Mouse (Mus musculus): ENCODE data around the gene Efemp2. TPM values are rescaled to one million over a fixed set of nuclear protein-coding genes. Genes with fewer than 3 reads are reported as not detected.

The Efemp2 gene
- total and polyA plus RNA-seq, 3 experiments = 10.4 to 17.7 TPM; not detected in 1

DNA sequence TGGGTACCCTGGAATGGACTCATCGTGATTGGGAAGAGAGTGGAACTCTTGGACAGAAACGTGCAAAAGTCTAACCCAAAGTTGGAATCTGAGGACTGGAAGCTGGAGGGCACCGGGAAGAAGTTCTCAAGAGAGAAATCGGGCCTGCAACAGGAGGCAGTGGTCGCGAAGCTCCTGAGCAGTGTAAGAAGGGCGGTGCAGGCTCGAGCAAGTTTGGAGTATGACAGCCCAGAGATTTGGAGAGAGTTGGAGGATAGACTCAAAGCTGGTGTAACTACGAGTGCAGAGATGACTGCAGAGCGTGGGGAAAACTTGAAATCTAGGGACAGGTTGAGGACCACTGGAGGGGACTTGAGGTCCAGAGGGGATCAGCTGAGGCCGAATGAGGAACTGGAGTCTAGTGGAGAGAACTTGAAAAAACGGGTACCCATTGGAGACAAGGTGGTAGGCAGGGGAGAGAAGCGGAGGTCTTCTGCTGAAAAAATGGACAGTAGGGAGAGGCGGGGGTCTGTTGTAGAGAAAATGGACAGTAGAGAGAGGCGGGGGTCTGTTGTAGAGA lies 37.4 kb downstream of the Efemp2 start (continued):
- no peak for TF ChIP-seq RCOR1 (IDR thresholded peaks at IDR 0.05; ENCODE audit: low read depth, low read length)
- TF ChIP-seq MAZ (IDR thresholded peaks at IDR 0.05; ENCODE audit: low read depth, low read length) = no peak; the same call in 1 of the 2 replicates
- TF ChIP-seq RAD21 (IDR thresholded peaks at IDR 0.05; ENCODE audit: low read depth, low read length) = no peak
- no peak for TF ChIP-seq HCFC1 (IDR thresholded peaks at IDR 0.05; ENCODE audit: low read depth, low read length)
- no peak for TF ChIP-seq ZC3H11A (IDR thresholded peaks at IDR 0.05; ENCODE audit: low read depth, low read length)
- no peak for TF ChIP-seq ELF1 (IDR thresholded peaks at IDR 0.05; ENCODE audit: low read depth, low read length)
- TF ChIP-seq GABPA (IDR thresholded peaks at IDR 0.05; ENCODE audit: low read depth, low read length) = no peak
- TF ChIP-seq USF1 (IDR thresholded peaks at IDR 0.05; ENCODE audit: low read depth, low read length) = no peak
- no peak for TF ChIP-seq MYB (IDR thresholded peaks at IDR 0.05; ENCODE audit: low read depth, low read length)
- TF ChIP-seq BHLHE40 (IDR thresholded peaks at IDR 0.05; ENCODE audit: borderline replicate concordance, low read depth, low read length) = no peak
- no peak for TF ChIP-seq MYC (IDR thresholded peaks at IDR 0.05; ENCODE audit: low read depth, low read length)
- no peak for TF ChIP-seq TBP (IDR thresholded peaks at IDR 0.05; ENCODE audit: low read depth, low read length)
- no peak for TF ChIP-seq ZNF384 (IDR thresholded peaks at IDR 0.05; ENCODE audit: low read depth, low read length)
- no peak for TF ChIP-seq ETS1 (IDR thresholded peaks at IDR 0.05; ENCODE audit: low read depth, low read length)
- TF ChIP-seq NRF1 (IDR thresholded peaks at IDR 0.05; ENCODE audit: insufficient read depth, low read depth, low read length, poor library complexity, severe bottlenecking) = no peak
- no peak for TF ChIP-seq UBTF (IDR thresholded peaks at IDR 0.05; ENCODE audit: borderline replicate concordance, insufficient read depth, low read depth, low read length)
- TF ChIP-seq MAX (IDR thresholded peaks at IDR 0.05; ENCODE audit: low read length) = no peak
- no peak for TF ChIP-seq CTCF (IDR thresholded peaks at IDR 0.05 in 2 of 3, conservative IDR thresholded peaks at IDR 0.05 in 1 of 3; ENCODE audit: control insufficient read depth in 1 of 3, insufficient read depth in 1 of 3, low read depth in 2 of 3, low read length in 3 of 3, poor library complexity in 1 of 3, severe bottlenecking in 1 of 3)
- TF ChIP-seq E2F4 (IDR thresholded peaks at IDR 0.05; ENCODE audit: borderline replicate concordance, low read depth, low read length) = no peak; the same call in 1 of the 2 replicates

DNA sequence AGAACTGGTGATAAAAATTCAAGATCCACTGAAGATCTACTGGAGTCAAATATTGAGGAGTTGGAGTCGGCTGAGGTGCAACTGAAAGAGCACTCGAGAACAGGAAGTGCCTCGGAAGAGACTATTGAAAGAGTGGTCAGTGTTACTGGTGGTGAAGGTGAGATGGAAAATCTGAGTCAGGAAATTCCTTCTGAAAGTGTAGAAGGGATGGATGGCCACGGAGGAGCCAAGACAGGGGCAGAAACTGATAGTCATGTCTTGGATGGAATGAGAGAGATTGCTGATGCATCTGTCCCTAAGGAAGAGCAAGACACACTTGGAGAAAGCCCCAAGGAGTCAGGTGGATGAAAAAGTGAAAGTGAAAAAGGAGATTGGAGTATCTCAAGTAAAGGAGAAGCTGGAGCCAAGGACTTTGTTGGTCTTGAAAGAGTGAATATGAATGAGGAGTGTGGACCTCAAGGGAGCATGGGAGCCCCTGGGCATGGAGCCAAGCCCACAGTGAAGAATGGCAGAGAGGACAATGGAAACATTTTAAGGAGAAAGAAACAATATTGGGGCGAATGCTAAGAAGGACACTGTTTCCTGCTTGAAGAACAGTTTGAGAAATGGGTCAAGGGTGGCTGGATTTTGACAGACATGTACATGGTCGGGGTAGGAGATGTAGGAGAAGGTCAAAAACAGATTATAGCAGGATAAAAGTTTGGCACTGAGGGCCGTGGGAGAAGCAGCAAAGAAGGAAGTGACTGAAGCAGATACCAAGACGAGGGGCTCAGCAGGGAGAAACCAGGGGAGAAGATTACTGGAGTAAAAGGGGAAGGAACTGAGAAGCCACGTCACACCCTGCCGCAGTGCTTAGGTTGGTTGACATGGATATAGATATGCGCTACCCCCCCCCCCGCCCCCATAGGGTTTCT lies 38.6 kb downstream of the Efemp2 start:
- Histone ChIP-seq H3K4me3 (ENCODE audit: control insufficient read depth in 1 of 2, insufficient read depth in 1 of 2, low read depth in 2 of 2, low read length in 2 of 2) (peak overlapping the region; percentile 77 to 88), H3K27ac (ENCODE audit: control insufficient read depth, low read depth, low read length) (peak overlapping the region; percentile 98), H3K79me2 (ENCODE audit: control insufficient read depth, insufficient read depth, low read length, poor library complexity) (peaks cover 14% of the 10 kb centered on the region), H3K27me3 (ENCODE audit: control insufficient read depth in 1 of 2, insufficient read depth in 2 of 2, low read length in 2 of 2) (no peaks in the 10 kb centered on the region), H3K9me3 (replicated peaks; ENCODE audit: insufficient read depth, low read length) (no peaks in the 10 kb centered on the region), H3K36me3 (ENCODE audit: control insufficient read depth in 1 of 2, insufficient read depth in 2 of 2, low read length in 2 of 2) (peaks cover 0 to 8% of the 10 kb centered on the region in 2 experiments; a peak in 2 of 4 replicates), H3K4me1 (ENCODE audit: control insufficient read depth in 1 of 2, insufficient read depth in 2 of 2, low read length in 2 of 2) (peaks cover 2 to 8% of the 10 kb centered on the region in 2 experiments; a peak in 3 of 4 replicates), H3K9ac (ENCODE audit: control insufficient read depth, low read depth, low read length, poor library complexity, severe bottlenecking) (peak overlapping the region; percentile 89)
- DNase-seq (ENCODE audit: low read depth, low spot score) = peak; percentile 96
- TF ChIP-seq POLR2AphosphoS2 (IDR thresholded peaks at IDR 0.05; ENCODE audit: low read length) (0 out of 2 replicates have a peak, but pooled peaks have one; percentile 49), GATA1 (IDR thresholded peaks at IDR 0.05; ENCODE audit: low read depth, low read length) (peak; percentile 70), ZKSCAN1 (IDR thresholded peaks at IDR 0.05; ENCODE audit: low read depth, low read length) (no peak), TBP (IDR thresholded peaks at IDR 0.05; ENCODE audit: low read depth, low read length) (no peak; the same call in 1 of the 2 replicates), CTCF (IDR thresholded peaks at IDR 0.05 in 2 of 3, conservative IDR thresholded peaks at IDR 0.05 in 1 of 3; ENCODE audit: control insufficient read depth in 1 of 3, insufficient read depth in 1 of 3, low read depth in 2 of 3, low read length in 3 of 3, poor library complexity in 1 of 3, severe bottlenecking in 1 of 3) (no peak), POLR2A (IDR thresholded peaks at IDR 0.05; ENCODE audit: control insufficient read depth in 1 of 2, insufficient read depth in 1 of 2, low read depth in 1 of 2, low read length in 2 of 2, poor library complexity in 1 of 2) (peak in 1 of 2 experiments; percentile 53; a peak in 2 of 4 replicates), UBTF (IDR thresholded peaks at IDR 0.05; ENCODE audit: borderline replicate concordance, insufficient read depth, low read depth, low read length) (no peak), SIN3A (IDR thresholded peaks at IDR 0.05; ENCODE audit: low read length) (peak; percentile 78), TAL1 (IDR thresholded peaks at IDR 0.05; ENCODE audit: low read length) (peak; percentile 7; the same call in 1 of the 2 replicates), E2F4 (IDR thresholded peaks at IDR 0.05; ENCODE audit: borderline replicate concordance, low read depth, low read length) (no peak), ZMIZ1 (IDR thresholded peaks at IDR 0.05; ENCODE audit: low read depth, low read length) (0 out of 2 replicates have a peak, but pooled peaks have one; percentile 55), ELF1 (IDR thresholded peaks at IDR 0.05; ENCODE audit: low read depth, low read length) (peak; percentile 50; the same call in 1 of the 2 replicates), BHLHE40 (IDR thresholded peaks at IDR 0.05; ENCODE audit: borderline replicate concordance, low read depth, low read length) (no peak), EP300 (IDR thresholded peaks at IDR 0.05; ENCODE audit: low read depth in 1 of 2, low read length in 2 of 2) (peak; percentile 52 to 78; a peak in 3 of 4 replicates), CHD1 (IDR thresholded peaks at IDR 0.05; ENCODE audit: low read depth, low read length) (no peak), MAFK (IDR thresholded peaks at IDR 0.05; ENCODE audit: borderline replicate concordance, low read depth, low read length) (no peak), KAT2A (conservative IDR thresholded peaks at IDR 0.05; ENCODE audit: low read depth, low read length) (no peak), GABPA (IDR thresholded peaks at IDR 0.05; ENCODE audit: low read depth, low read length) (no peak), ETS1 (IDR thresholded peaks at IDR 0.05; ENCODE audit: low read depth, low read length) (peak; percentile 90)
